Mouse (Mus musculus): Measurements from ENCODE around the gene As3mt.

The As3mt gene

DNA sequence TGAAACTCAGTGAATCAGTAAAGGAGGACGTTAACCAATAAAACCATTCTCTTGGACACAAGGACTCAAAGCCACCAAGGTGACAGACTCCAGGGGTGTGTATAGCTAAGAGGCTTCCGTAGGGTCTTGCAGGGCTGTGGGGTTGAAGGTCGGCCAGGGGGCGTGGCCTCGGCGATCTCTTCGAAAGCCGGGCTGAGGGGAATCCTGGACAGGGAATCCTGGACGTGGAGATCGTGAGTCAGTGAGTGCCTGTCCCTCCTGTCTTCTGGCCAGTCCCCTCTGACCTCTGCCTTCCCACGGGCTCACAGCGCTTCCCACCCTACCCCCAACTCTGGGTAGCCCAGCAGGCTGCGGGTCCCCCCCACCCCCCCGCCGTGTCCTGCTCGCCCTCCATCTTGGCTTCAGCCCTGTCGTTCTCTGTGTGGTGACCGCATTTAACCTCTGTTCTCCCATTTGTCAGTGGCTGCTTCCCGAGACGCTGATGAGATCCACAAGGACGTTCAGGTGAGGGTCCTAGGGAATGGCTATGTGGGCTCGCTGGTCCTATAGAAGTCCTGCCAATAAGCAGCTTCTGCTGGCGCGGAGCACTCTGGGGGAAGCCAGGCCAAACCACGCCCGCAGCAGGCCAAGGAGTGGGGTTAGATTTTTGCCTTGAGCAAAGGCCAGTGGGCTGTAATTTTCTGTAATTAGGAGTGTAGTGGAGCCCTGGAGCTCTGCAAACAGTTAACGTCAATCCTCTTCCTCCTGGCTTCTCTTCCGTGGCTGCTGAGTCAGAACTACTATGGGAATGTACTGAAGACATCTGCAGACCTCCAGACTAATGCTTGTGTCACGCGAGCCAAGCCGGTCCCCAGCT is at the start of gene As3mt:
TSS of gene As3mt (plus strand) at position 163 of the 856 bp plus-strand sequence.
- DNase-seq (ENCODE audit: low spot score in 2 of 2): peak; percentile 77 to 79

DNA sequence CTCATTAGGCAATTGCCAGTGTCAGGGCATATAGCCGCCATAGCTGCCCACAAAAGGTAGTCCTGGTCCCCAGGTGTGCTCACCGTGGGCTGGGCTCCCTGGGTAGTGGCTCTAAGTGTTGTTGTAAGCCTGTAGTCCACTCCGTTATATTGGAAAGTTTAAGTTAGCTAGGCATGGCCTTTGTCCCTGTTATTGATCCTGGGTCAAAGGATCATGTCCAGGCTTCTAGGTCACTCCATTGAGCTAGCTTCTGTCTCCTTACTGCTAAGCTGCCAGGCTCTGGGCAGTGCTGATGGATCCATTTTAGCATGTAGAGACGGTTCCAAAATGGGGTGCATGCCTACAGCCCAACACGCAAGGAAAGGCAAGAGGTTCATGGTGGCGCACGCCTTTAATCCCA is 48.9 kb upstream of the As3mt start:
- no peak for DNase-seq (ENCODE audit: low spot score in 2 of 2)

DNA sequence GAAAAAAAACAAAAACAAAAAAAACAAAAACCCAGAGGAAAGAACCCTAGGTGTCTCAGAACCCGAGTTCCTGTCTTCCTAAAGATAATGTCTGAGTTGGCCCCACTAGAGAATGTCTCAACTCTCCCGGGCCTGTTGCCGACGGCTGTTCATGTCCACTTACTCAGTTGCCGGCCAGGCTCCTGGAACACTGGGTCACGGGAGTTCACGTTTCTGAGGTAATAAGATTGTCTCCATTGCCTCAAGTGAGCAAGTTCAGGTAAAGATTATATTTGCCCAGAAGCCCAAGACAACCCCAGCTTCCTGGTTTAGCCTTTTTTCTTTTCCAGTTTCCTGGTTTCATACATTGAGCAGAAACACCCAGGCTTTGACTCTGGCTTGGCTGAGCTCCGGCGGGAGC is 48.4 kb upstream of the As3mt start:
- DNase-seq (ENCODE audit: low spot score in 2 of 2): no peak

DNA sequence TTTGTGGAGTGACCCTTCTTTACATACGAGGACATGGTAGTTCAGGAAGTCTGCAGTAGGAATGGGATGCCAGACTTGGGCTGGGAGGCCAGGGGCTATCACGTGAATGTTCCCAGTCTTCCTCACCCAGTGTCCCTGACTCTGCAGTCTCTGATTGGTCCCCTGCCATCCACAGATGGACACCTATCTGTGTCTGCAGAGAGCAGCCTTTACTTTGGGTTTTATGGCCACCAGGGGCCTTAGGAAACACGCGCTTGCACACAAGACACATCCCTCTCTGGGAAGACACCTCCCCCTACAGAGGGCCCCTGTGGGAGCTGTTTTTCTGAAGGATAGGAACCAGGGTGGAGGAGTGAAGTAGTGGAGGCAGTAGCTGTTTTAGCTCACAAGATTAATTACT is 45.7 kb upstream of the As3mt start:
- no peak for DNase-seq (ENCODE audit: low spot score in 2 of 2)

DNA sequence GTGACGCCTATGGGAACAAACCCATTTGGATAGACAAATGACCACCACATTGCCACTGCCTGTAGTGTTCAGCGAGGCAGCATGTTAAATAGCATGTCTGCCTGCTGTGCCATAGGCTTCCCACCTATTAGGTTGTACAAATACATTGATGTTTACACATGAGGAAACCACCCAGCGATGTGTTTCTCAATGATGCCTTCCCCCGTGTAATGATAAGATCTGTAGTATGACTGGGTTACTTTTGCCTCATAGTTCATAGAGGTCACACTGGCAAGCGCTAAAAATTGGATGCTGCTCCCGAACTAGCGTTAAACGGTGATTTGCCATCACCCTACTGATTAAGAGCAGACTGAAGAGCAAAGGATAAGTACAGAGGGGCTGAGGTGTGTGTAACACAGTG is 45.0 kb upstream of the As3mt start:
- DNase-seq (ENCODE audit: low spot score in 2 of 2): no peak

DNA sequence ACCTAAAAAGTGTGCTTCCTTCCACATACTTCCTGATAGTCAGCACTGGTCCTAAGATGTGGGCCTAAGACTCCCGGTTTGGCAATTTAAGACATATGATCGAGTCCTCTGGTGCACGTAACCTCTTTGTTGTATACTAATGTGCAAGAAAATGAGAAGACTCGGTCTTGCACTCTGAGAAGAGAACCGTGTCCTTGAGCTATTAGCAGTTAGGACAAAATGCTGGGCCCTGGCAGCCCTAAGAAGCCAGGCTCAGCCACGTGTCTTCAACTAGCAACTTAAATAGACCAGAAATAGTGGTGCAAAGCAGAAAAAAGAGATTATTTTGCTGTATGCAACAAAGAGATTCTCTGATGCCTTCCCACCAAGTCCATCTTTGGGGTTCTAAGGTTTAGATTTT is 44.5 kb upstream of the As3mt start:
- no peak for DNase-seq (ENCODE audit: low spot score in 2 of 2)

DNA sequence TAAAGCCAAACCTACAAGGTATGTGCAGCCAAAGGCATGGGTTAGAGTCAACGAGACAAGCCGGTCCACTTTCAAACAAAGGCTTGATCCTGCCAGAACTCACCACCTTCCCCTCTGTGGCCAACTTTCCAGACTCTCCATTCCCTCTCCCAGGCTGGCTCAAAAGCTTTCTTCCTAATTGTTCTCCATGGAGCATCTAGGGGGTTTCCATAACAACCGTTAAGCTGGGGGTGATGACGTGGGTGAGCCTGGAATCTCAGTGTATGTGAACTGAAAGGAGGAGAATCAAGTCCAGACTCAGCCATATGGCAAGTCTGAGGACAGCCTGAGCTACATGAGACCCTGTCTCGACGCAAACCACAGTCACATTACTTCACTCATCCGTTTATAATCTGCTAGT is 41.8 kb upstream of the As3mt start:
- DNase-seq (ENCODE audit: low spot score in 2 of 2): no peak

DNA sequence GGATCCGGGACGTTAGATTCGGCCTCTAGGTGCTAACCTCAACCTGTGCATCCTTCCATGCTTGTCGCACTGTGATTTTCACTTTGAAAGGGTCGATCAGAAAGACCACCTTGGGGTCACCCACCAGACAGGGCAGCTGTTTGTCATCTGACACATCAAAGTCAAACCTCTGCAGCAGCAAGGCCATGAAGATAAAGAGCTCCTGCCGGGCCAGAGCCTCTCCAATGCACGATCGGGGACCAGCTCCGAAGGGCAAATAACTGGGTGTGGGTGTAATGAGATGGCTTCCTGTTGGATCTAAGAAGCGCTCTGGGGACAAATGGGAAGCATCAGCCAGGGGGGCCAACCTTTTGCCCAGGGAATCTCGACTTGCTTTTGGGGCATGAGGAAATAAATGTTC is 40.0 kb upstream of the As3mt start:
- no peak for DNase-seq (ENCODE audit: low spot score in 2 of 2)

DNA sequence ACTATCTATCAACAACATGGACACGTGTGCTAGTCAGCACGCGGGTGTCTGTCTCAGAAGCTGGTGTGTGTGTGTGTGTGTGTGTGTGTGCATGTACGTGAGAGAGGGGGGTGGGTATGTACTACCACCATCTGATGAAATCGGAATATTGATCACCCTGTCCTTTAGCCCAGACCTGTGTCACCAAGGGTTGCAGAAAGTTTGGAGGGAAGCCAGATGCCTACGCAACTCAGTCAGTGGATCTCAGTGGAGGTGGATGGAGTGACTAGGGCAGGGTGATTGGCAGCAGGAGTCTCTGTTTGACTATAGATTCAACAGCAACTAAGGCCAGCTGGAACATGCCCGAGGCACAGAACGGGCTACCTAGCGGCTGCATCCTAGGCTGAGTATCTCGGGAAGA is 39.0 kb upstream of the As3mt start:
- DNase-seq (ENCODE audit: low spot score in 2 of 2): no peak

DNA sequence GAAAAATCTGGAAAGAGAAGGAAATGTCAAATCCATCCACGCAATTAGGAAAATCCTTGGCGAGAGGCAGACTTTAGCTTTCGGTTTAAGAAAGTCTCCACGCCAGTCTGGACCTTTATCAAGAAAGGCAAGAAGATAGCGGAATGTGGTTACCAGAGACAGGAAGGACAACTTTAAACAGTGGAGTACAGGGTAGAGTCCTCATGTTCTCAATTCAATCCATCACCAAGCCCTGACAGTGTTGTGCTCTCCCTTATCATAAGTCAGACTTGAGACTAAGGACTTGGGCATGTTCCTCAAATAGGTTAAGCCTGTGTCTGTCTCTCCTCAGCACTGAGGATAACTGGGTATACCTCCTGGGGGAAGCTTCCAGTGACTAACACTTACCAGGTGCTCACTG is 37.5 kb upstream of the As3mt start:
- DNase-seq (ENCODE audit: low spot score in 2 of 2): no peak

DNA sequence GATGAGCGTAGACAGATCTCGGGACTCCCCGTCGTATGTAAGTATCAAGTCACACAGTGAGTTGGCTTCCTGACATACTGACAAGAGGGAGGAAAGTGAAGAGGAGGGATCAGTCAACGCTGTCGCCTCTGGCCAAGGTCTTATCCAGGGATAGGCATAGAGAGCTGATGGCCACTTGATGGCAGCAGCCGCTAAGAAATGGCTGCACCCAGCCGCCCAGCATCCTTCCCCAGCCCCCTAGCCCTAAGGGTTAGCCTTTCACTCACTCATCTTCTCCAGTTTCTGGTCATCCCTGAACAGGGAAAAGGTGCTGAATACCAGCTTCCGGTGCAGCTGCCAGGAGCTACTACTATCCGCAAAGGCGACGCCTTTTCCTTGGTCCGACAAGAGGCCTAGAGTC is 36.6 kb upstream of the As3mt start:
- peak in 1 of 2 experiments; percentile 47 for DNase-seq (ENCODE audit: low spot score in 2 of 2)

DNA sequence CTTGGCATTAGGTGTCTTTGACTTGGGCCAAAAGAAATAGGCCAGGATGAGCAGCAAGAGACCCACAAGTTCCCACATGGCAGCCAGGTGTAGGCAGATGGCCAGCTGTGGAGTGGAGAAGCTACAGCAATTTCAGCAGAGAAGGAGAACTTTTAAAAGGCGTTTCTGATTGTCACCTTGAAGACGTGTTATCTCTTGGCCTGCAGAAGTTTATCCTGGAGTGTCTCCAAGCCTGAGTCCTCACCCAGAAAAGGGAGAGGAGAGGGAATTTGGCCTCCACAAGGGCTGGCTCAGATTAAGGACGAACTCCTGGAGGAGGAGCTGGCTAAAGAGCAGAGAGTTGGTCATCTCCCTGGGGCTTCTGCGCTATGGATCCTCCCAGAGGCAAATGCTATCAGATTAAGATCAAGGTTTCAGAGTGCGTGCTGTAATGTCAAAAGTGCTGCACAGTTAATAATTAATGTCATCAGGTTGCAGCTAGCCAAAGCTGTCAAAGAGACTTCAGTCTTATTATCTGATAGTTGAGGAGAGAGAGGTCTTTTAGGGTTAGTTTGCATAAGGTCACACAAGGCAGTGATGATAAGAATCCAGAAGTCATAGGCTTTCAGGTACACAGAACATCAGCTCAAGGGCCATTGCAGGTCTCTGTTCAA is 34.4 kb upstream of the As3mt start, which contains the start of gene Cyp17a1:
TSS of gene Cyp17a1 (minus strand) at position 407 of the 653 bp plus-strand sequence.
- DNase-seq (ENCODE audit: low spot score in 2 of 2): no peak

DNA sequence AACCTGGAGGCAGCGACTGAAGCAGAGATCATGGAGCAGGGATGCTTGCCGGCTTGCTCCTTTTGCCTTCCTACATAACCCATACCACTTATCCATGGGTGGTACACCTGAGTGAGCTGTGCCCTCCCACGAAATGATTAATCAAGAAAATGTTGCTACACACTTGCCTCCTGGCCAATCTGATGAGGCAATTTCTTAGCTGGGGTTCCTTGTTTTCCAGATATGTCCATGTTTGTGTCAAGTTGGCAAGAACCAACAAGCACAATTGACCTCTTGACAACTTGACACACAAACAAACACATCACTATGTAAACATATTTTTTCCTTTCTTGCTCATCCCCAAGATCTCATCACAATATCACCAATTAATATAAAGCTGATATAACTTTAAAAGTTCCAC is 31.6 kb upstream of the As3mt start:
- no peak for DNase-seq (ENCODE audit: low spot score in 2 of 2)

DNA sequence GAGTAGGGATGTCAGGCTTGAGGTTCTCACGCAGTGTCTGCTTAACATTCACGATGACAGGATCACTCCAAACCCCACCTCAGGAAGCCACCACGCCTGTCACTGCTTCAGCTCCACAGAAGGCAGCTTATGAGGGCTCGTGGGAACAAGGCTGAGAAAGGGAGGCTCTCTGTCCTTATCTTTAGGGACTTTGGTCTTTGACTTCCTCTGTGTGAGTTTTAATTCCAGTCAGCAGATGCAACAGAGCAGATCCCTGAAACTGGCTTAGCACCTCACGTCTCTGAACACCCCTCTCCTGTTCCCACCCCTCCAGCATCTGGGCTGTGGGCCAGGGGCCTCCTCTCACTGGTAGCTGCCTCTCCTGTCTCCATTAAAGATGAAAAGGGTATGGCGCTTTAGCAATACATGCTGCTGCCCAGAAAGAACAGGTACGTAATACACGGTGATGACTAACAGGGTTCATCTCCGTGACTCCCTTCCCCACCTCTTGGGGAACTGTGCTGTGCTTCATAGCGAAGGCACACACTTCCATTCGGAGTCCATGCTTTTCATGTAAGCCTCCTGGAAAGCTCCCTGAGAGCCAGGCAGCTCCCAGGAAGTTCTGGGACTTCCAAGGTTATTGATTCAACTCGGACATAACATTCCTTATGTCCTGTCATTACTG is 27.4 kb upstream of the As3mt start:
- DNase-seq (ENCODE audit: low spot score in 2 of 2): no peak

DNA sequence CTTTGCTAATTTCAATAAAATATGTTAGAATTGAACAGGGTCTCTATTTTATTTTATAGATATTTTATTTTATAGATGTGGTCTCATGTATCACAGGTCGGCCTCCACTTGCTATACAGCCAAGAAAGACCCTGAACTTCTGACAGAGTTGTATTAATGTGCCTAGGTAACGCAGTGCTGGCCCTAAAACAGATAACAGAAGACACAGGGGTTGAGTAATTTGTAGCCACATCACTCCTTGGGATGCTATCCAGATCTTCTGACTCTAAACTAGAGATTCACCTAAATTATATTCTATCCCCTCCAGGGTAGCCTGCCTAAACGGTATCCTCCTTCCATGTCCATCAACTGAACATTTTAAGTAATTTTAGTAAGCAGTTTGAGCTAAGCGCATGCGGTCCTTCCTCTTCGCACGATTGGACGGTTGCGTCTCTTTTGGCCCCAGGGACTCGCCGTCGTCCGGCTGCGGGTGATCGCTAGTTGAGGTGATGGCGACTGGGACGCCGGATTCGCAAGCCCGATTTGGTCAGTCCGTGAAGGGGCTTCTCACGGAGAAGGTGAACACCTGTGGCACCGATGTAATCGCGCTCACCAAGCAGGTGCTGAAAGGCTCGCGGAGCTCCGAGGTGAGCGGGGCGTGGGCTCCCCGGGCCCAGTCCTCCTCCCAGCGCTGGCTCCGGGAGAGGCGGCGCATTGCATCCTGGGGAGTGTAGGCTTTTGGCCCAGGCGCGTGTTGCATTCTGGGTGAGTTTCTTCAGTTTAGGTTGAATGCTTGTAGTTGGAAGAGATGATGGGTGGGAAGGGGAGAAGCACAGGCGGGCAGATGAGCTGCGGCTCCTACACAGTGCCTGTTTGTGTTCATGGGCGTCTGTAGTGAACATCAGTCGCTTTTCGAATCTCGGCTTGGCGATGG is 17.5 kb upstream of the As3mt start, which contains the start of gene Borcs7:
TSS of gene Borcs7 (plus strand) at position 447 of the 913 bp plus-strand sequence.
- DNase-seq (ENCODE audit: low spot score in 2 of 2): peak; percentile 88 to 89

DNA sequence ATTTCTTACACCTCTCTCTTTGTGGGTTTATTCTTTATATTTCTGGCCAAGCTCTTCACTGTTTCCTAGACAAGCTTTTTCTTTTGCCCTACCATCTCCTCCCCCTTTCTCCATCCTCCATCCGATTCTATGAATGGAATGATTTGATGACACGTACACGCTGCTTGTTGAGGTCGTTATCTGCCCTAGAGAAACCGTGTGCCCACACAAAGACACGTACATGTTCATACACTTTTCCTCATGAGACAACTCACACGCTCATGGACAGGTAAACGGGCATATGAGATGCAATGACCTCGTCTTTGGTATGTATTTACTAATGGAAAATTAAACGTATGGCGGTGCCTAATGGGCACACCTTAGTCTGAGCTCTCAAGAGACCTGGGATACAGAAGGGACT is 16.9 kb upstream of the As3mt start:
- no peak for DNase-seq (ENCODE audit: low spot score in 2 of 2)

DNA sequence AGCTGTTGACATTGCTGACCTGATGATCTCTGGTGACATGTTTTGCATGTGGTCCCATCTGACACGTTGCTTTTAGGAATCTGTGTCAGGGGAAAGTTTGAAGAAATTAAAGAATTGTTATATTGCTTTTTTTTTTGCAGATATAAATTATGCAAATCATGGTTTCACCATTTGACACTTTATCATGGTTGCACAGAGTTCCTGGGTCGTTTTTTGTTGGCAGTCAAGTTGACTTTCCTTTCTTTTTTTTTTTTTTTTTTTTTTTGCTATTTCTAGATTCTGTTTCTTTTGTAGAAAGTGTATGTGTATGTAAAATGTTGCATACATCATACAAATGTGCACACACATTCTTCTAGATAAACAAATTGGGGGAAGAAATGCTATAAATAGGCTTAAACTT is 16.2 kb upstream of the As3mt start:
- DNase-seq (ENCODE audit: low spot score in 2 of 2): no peak

DNA sequence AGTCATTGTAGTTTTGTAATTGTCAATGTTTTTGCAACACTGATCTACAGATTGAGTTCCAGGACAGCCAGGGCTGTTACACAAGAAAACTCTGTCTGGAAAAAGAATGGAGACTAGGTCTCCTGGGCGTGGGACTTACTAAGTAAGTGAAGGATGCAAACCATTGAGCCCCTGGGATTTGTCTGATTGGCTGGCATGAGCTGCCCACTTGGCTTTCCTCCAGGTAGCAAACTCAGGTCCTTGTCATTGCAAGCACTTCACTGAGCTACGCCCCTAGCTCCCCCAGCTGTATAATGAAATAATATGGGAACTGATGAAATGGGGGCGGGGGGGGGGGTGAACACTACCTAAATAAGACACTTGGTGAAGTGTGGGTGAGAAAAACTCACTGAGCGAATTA is 14.1 kb upstream of the As3mt start:
- no peak for DNase-seq (ENCODE audit: low spot score in 2 of 2)

DNA sequence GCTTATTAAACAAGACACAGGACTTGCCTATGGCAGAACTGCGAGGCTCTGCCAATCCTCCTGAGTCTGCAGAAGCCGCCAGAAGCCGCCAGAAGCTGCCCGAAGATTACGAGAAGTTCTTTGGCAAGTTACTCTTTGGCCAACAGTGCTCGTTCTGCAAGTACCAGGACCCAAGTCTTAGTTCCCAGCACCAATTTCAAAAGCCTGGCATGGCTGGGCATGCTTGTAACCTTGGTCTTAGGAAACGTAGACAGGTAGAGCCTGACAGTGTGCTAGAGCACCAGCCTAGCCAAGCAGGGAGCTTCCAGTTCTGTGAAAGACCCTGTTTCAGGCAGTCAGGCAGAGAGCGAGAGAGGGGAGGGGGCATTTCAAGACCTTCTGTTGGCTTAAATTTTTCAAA is 10.8 kb upstream of the As3mt start:
- no peak for DNase-seq (ENCODE audit: low spot score in 2 of 2)

DNA sequence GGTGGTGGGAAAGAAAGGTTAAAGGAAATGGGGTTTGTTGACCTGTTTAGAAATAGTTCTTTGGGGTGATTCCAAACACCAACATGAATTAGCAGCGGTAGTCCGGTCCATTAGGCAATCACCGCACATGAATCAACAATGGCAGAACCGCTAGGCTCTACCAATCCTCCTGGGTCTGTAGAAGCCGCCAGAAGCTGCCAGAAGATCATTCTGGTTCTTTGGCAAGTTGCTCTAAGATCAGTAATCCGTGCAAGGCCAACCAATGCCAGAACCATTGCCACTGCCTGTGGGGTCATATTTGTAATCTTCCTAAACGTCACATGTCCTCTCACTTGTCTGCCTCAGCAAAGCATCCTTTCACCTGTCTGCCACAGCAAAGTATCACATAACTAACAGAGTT is 10.3 kb upstream of the As3mt start:
- DNase-seq (ENCODE audit: low spot score in 2 of 2): no peak

DNA sequence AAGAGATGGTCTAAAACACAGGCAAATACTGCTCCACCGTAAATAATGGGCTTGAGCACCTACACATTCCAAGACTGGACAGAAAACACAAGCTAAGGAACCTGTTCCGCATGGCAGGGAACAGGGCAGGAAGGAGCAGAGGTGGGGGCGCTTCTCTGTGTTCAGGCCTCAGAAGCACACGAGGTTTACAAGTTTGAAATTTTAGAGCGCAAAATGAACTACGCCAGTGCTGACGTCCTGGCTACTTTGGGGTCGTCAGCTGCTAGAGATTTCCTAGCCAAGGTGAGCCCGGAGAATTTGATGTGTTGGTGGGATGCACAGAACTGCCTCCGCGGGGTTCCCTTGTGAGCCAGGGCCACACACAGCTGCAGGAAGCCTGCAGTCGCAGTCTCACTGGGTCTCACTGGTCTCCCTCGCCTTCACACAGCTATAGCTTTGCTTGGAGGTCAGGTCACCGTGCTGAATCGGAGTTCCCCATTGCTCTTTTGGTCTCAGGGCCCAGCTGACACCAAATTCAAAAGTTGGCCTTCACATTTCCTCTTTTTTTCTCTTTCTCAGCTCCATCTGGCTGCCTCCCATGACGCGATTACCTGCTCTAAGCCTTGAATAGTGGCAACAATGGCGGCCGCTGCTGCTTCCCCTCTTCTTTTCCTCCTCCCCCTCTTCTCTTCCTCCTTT is 9.3 kb upstream of the As3mt start:
- no peak for DNase-seq (ENCODE audit: low spot score in 2 of 2)
